Mouse (Mus musculus): Measurements from ENCODE around the gene Cacna2d3. TPM values are rescaled to one million over a fixed set of nuclear protein-coding genes. Genes with fewer than 3 reads are reported as not detected.
A peak's percentile ranks its signal among the peaks of the same experiment; 100 is the strongest.

Gene Cacna2d3
- polyA plus RNA-seq, 1 experiment from 2014 or later, result 37.5 TPM

DNA sequence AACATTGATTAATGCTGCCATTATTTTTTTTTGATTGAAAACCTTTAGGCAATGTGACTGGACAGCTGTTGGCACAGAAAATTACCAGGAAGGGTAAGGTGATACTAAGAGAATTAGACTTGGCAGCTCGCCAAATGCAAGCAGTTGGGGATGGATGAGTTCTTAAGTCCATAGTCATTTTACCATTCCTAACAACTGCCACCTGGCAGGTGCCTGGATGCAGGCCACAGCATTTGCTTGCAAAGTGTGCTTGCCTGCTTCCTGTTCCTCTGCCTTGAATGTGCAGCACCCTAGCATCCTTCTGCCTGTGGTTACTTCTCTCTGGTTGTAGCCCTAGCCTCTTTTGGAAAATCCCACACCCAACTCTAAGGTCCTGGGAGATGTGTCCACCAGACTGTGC is 236.2 kb downstream of the Cacna2d3 start:
- WGBS, result 37% methylated on average over 1 of the region's 1 CpGs
- H3K4me3 ChIP-seq (replicated peaks), result no peak overlapping the region
- H3K4me1 ChIP-seq, result no peaks in the 10 kb centered on the region; the same call in 1 of the 2 replicates
- no peak overlapping the region for H3K9ac ChIP-seq
- H3K36me3 ChIP-seq, result no peaks in the 10 kb centered on the region
- H3K4me2 ChIP-seq (replicated peaks), result no peak overlapping the region
- no peak overlapping the region for H3K27ac ChIP-seq (replicated peaks)
- no peaks in the 10 kb centered on the region for H3K9me3 ChIP-seq (replicated peaks)
- H3K27me3 ChIP-seq, result no peaks in the 10 kb centered on the region
- no peak for ATAC-seq (ENCODE audit: insufficient number of reproducible peaks, low FRiP score, low TSS enrichment, low read depth)

DNA sequence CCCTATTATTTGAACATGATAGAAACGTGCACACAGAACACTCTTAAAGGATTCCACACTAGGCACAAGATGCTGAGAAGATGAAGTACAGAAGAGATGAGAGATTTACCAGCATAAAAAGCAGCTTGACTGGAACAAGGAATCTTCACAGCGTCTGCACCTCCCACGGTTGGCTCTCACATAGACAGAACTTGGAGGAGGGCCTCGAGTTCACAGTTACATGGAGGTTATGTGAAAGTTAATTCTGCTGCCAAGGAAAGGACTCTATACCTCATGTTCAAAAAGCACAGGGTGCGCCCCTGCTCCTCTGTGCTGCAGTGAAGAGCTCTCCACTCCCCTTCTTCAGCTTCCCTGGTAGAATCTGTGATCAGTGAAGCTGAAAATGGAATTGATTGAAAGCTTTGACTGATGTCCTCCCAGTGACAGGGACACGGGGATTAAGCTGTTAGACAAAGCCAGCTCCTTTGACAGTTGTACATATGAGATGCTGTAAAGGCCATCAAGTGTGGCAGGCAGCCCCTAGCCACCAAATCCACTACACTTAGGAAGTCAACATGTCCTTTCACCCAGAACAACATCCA is 243.2 kb downstream of the Cacna2d3 start:
- Histone ChIP-seq H3K4me1 (no peaks in the 10 kb centered on the region), H3K9me3 (replicated peaks) (no peaks in the 10 kb centered on the region), H3K27ac (replicated peaks) (no peak overlapping the region), H3K9ac (no peak overlapping the region), H3K36me3 (no peaks in the 10 kb centered on the region), H3K4me3 (replicated peaks) (no peak overlapping the region), H3K27me3 (no peaks in the 10 kb centered on the region), H3K4me2 (replicated peaks) (no peak overlapping the region)
- ATAC-seq (ENCODE audit: insufficient number of reproducible peaks, low FRiP score, low TSS enrichment, low read depth), result no peak
- 46% methylated on average over 6 of the region's 6 CpGs for WGBS

DNA sequence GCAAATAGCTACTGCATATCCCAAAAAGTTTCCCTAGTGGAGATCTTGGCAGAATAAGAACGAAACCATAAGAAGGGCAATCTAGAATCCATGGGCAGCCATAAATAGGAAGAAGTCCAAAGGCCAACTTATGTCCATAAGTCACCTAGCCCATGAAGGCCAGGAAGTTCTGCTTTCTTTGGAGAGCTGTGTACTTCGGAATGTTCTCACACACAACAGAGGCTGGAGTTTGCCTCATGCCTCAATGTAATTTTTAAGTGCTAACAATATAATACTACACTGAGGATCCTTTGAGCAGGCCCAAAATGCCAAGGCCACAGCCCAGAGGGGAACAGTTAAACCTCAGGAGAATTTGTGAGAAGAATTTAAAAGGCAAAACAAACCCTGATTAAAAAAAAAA is 257.4 kb downstream of the Cacna2d3 start:
- WGBS, result 91% methylated on average over 2 of the region's 2 CpGs
- no peak for ATAC-seq (ENCODE audit: insufficient number of reproducible peaks, low FRiP score, low TSS enrichment, low read depth)
- H3K27me3 ChIP-seq, result no peaks in the 10 kb centered on the region

DNA sequence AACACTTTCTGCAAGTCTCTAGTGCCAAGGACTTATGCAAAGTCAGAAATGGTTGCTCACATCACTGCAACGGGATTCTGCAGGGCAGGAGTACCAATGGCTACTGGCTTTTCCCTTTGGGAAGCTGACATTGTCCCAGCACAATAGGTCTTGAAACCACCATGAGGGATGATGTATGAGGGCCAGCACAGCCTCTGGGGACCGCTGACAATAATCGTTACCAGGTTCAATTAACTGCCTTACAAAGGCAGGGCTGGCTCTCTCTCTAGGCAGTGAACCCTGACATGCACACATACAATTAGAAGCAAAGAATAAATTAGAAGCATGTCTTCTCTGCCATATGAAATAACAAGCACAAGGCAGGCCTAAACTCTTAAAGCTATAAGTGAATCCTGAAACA is 272.5 kb downstream of the Cacna2d3 start:
- H3K4me3 ChIP-seq (replicated peaks), result no peak overlapping the region
- H3K27ac ChIP-seq (replicated peaks), result no peak overlapping the region
- H3K36me3 ChIP-seq, result no peaks in the 10 kb centered on the region
- ATAC-seq (ENCODE audit: insufficient number of reproducible peaks, low FRiP score, low TSS enrichment, low read depth), result no peak
- 47% methylated on average over 3 of the region's 3 CpGs for WGBS
- H3K9me3 ChIP-seq (replicated peaks), result no peaks in the 10 kb centered on the region
- no peaks in the 10 kb centered on the region for H3K27me3 ChIP-seq
- no peaks in the 10 kb centered on the region for H3K4me1 ChIP-seq
- H3K9ac ChIP-seq, result no peak overlapping the region
- no peak overlapping the region for H3K4me2 ChIP-seq (replicated peaks)

More for the DNA sequence above, 257.4 kb downstream of the Cacna2d3 start:
- Histone ChIP-seq H3K27ac (replicated peaks) (no peak overlapping the region), H3K4me1 (no peaks in the 10 kb centered on the region), H3K36me3 (no peaks in the 10 kb centered on the region), H3K4me3 (replicated peaks) (no peak overlapping the region), H3K9ac (no peak overlapping the region), H3K4me2 (replicated peaks) (no peak overlapping the region), H3K9me3 (replicated peaks) (no peaks in the 10 kb centered on the region)

DNA sequence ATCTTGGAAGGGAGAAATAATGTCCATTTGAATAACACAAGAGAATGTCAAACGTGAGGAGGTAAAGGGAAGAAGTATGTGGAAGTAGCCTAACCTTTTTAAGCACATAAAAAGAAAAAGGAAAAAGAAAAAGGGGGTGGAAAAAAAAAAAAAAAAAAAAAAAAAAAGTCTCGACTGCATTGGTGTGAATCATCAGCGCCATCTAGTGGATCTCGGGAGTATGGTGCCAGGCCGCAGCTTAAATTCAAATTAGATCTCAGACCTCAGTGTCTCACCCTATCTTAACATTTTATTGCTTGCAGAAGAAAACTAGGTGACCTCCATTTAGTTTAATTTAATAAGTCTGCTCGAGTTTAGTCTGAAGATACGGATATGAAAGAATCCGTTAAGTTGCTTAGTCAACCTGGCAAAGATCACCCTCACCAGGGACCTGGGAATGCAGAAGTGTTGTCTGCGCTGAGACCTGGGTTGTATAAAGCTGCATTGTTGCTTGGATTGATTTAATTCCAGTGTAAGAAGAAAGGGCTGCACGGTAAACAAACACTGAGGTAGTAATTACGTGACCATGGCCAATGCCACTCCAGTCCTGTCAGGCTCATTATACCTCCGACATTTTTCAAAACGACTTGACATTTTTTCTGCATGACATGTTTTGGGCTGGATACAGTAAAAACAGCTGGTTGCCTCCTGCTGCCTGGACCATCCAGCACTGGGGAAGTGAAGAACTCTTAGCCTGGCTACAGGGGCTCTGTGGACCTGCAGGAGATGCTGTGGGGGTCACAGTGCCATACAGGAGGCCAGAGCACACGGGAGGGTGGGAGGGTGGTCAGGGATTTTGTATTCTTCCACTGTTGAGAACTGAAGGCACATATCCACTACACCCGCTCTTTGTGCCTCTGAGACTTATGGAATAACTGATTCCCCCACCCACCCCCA is 278.3 kb downstream of the Cacna2d3 start:
- WGBS, result 16% methylated on average over 15 of the region's 15 CpGs
- Histone ChIP-seq H3K4me3 (replicated peaks) (no peak overlapping the region), H3K9ac (no peak overlapping the region), H3K4me1 (peaks cover 19% of the 10 kb centered on the region), H3K27me3 (no peaks in the 10 kb centered on the region), H3K36me3 (no peaks in the 10 kb centered on the region), H3K27ac (replicated peaks) (peak overlapping the region; percentile 87), H3K9me3 (replicated peaks) (no peaks in the 10 kb centered on the region), H3K4me2 (replicated peaks) (no peak overlapping the region)
- peak; percentile 65; the same call in 1 of the 2 replicates for ATAC-seq (ENCODE audit: insufficient number of reproducible peaks, low FRiP score, low TSS enrichment, low read depth)

DNA sequence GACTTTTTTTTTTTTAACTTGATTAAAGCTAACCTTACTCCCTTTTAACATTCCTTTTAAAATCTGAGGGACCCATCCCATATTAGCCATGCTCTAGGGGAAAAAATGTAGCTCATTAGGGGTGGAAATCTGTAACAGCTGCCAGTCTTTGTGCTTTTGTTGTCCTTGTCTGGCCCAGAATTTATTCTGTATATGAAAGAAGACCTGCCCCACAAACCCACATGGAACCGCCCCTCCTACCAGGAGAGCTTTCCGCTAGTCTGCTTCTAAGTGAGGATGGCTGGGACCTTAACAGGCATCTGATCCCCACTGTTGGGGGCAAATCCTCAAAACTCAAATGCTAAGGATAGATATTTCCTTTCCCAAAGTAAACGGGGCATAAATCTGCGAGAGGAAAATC is 279.2 kb downstream of the Cacna2d3 start:
- WGBS, result 14% methylated on average over 4 of the region's 4 CpGs
- Histone ChIP-seq H3K27me3 (no peaks in the 10 kb centered on the region), H3K4me1 (peaks cover 23% of the 10 kb centered on the region), H3K4me3 (replicated peaks) (no peak overlapping the region), H3K9ac (no peak overlapping the region), H3K27ac (replicated peaks) (peak overlapping the region; percentile 87), H3K36me3 (no peaks in the 10 kb centered on the region), H3K4me2 (replicated peaks) (0 out of 2 replicates have a peak overlapping the region, but pooled peaks have one; percentile 21), H3K9me3 (replicated peaks) (no peaks in the 10 kb centered on the region)
- peak; percentile 54; the same call in 1 of the 2 replicates for ATAC-seq (ENCODE audit: insufficient number of reproducible peaks, low FRiP score, low TSS enrichment, low read depth)

DNA sequence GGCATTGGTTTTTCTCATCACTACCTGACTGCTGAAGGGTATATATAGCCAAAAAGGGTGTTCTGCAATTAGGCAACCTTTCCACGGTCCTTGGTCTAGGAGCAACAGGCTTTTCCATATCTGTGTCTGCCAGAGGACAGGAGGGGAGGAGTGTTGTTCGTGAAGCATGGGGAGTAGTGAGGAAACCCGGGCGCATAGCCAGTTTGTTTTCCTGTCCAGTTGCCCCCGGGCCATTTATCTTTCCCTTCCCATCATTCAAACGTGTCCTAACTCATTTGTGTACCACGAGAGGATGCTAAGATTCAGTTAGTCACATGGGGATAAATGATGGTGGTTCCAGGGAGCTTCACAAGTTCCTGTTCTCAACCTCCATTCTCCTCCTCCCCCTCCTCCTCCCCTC is 283.0 kb downstream of the Cacna2d3 start:
- H3K27ac ChIP-seq (replicated peaks), result no peak overlapping the region
- H3K27me3 ChIP-seq, result no peaks in the 10 kb centered on the region
- H3K4me3 ChIP-seq (replicated peaks), result no peak overlapping the region
- no peaks in the 10 kb centered on the region for H3K9me3 ChIP-seq (replicated peaks)
- no peak overlapping the region for H3K4me2 ChIP-seq (replicated peaks)
- peaks cover 19% of the 10 kb centered on the region for H3K4me1 ChIP-seq
- no peaks in the 10 kb centered on the region for H3K36me3 ChIP-seq
- ATAC-seq (ENCODE audit: insufficient number of reproducible peaks, low FRiP score, low TSS enrichment, low read depth), result no peak
- WGBS, result 52% methylated on average over 7 of the region's 7 CpGs
- no peak overlapping the region for H3K9ac ChIP-seq

DNA sequence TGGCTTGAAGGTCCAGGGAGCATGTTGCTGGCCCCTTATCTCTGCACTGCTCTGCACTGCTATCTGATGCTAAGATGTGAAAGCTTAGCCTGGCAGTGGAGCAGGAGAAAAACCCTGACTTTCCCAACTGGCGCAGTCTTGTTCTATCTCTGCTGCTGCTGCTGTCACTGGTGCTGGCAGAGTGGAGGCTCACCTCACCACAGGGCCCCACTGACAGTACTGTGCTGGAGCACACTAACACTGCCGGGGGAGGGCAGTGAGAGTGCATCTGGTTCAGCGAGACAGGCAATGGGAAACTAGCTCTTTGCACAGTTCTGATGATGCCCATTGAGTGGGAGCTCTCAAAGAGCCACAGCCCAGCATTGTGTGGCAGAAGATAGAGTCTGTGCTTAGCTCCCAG is 283.4 kb downstream of the Cacna2d3 start:
- 66% methylated on average over 3 of the region's 3 CpGs for WGBS
- Histone ChIP-seq H3K4me3 (replicated peaks) (no peak overlapping the region), H3K4me1 (peaks cover 15% of the 10 kb centered on the region), H3K9me3 (replicated peaks) (no peaks in the 10 kb centered on the region), H3K9ac (no peak overlapping the region), H3K4me2 (replicated peaks) (no peak overlapping the region), H3K27me3 (no peaks in the 10 kb centered on the region), H3K36me3 (no peaks in the 10 kb centered on the region), H3K27ac (replicated peaks) (no peak overlapping the region)
- ATAC-seq (ENCODE audit: insufficient number of reproducible peaks, low FRiP score, low TSS enrichment, low read depth), result no peak

DNA sequence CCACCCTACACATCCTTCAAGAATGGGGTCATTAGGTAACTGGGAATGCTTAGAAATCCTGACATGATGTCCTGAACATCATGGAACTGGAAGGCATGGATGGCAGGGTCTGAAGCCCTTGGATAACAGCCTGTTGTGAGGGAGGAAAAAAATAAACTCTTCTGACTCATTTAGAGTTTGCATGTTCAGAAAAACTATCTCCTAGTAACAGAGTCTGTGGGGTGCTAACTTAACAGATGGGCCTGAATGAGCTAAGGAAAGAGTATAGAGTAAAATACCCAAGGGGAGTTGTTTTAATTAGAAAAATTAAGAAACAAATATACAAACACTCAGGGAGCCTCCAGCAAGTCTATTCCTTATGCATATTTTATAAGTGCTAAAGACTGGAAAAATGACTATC is 286.5 kb downstream of the Cacna2d3 start:
- H3K9me3 ChIP-seq (replicated peaks), result no peaks in the 10 kb centered on the region
- no peak overlapping the region for H3K9ac ChIP-seq
- no peak overlapping the region for H3K4me2 ChIP-seq (replicated peaks)
- no peak overlapping the region for H3K27ac ChIP-seq (replicated peaks)
- no peak for ATAC-seq (ENCODE audit: insufficient number of reproducible peaks, low FRiP score, low TSS enrichment, low read depth)
- peaks cover 7% of the 10 kb centered on the region; the same call in 1 of the 2 replicates for H3K4me1 ChIP-seq
- no peak overlapping the region for H3K4me3 ChIP-seq (replicated peaks)
- no peaks in the 10 kb centered on the region for H3K27me3 ChIP-seq
- no peaks in the 10 kb centered on the region for H3K36me3 ChIP-seq

DNA sequence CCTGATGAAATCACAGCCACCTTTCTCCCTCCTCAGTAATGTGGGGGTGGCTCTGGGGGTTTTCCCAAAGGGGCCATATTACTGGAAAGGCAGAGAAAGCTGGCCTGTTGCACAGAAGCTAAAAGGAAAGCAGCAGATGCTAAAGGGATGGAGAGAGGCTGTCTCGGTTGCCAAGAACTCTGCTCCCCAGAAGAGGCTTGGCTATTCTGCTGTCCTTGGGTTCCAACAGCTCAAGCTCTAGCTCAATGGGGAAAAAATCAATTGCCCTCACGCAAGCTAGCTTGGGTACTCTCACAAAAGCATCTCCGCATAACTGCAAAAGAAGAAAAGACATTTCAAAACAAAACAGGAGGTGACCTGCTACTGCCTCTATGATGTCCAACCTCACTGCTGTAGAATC is 287.9 kb downstream of the Cacna2d3 start:
- H3K9ac ChIP-seq, result no peak overlapping the region
- no peaks in the 10 kb centered on the region for H3K9me3 ChIP-seq (replicated peaks)
- no peak overlapping the region for H3K4me2 ChIP-seq (replicated peaks)
- H3K27ac ChIP-seq (replicated peaks), result no peak overlapping the region
- WGBS, result 88% methylated on average over 3 of the region's 3 CpGs
- H3K4me1 ChIP-seq, result peaks cover 7% of the 10 kb centered on the region; the same call in 1 of the 2 replicates
- no peak for ATAC-seq (ENCODE audit: insufficient number of reproducible peaks, low FRiP score, low TSS enrichment, low read depth)
- no peaks in the 10 kb centered on the region for H3K27me3 ChIP-seq
- no peak overlapping the region for H3K4me3 ChIP-seq (replicated peaks)
- no peaks in the 10 kb centered on the region for H3K36me3 ChIP-seq

DNA sequence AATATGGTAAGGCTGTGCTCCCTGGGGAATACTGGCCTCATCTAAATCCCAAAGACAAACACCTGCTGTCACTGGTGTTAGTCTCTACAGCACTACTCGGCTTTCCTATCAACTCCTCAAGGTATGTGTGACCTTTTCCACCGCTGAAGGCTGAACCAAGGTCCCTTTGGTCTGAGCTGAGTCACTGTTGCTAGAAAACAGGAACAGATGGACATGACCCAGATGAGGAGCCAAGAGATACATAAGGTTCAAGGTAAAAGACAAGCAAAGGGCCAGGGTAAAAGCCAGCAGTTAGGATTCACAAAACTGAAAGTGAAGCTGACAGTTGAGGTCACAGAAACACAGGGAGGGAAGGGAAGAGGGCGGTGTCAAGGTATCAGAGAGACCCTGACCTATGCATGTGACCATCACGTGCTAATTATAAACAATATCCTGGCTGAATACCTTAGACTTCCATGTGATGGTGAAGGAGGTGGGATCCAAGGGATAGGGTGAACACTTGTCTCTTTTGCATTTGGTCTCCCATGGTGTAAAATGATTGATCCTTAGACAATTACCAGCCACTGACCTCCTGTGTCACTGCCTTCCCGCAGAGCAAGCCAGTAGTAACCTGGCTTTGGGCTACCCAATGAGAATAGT is 288.5 kb downstream of the Cacna2d3 start:
- Histone ChIP-seq H3K27me3 (no peaks in the 10 kb centered on the region), H3K9me3 (replicated peaks) (no peaks in the 10 kb centered on the region), H3K27ac (replicated peaks) (no peak overlapping the region), H3K36me3 (no peaks in the 10 kb centered on the region), H3K4me1 (peaks cover 2% of the 10 kb centered on the region; the same call in 1 of the 2 replicates), H3K4me2 (replicated peaks) (no peak overlapping the region), H3K4me3 (replicated peaks) (no peak overlapping the region), H3K9ac (no peak overlapping the region)
- no peak for ATAC-seq (ENCODE audit: insufficient number of reproducible peaks, low FRiP score, low TSS enrichment, low read depth)
- WGBS, result 70% methylated on average over 5 of the region's 5 CpGs

All from embryonic facial prominence, embryonic 15.5 days (tissue).